Mouse (Mus musculus): ENCODE data around the gene Pbx1.

Pbx1 gene

DNA sequence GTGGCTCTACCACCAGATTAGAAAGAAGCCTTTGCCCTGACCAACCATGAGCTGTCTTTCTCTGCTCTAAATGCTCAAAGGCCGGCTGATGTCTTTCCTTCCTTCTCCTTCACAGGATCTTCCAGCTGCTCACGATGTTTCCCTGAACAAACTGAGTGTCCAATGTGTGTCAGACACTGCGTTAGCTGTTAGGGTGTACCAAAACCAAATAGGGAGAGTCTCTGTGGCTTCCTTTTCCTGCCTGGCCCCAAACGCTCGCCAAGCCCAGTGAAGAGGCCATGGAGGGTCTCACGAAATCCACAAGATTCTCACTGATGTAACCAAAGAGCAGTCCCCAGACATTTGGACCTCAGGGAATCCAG lies 47.5 kb downstream of the Pbx1 start:
- no peak for DNase-seq (ENCODE audit: low spot score in 2 of 2)

- no peak for DNase-seq (ENCODE audit: low spot score in 2 of 2)
These were observed 48.1 kb downstream of the Pbx1 start for GRCm38 (mm10) chr1:168383832-168384593.

GRCm38 (mm10) chr1:168382823-168383157 lies 49.3 kb downstream of the Pbx1 start:
- DNase-seq (ENCODE audit: low spot score in 2 of 2): no peak

- no peak for DNase-seq (ENCODE audit: low spot score in 2 of 2)
These were observed 49.8 kb downstream of the Pbx1 start for GRCm38 (mm10) chr1:168382106-168382822.

DNA sequence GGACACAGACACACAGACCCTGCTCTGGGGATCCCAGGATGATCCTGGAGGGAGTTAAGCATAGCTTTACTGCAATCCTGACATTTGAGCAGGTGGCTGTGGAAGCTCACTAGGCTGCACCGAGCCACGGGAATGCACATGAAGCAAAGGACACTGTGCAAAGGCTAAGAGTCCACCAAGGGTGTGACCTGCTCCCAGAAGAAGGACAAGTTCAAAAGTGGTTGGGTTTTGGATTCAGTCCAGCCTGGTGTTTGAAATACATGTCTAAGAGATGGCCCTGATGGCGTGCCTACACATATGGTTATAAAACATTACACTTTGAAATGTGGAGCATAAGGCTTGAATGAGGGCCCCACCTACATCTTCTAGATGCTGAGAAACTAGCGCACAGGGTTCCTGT lies 50.6 kb downstream of the Pbx1 start:
- no peak for DNase-seq (ENCODE audit: low spot score in 2 of 2)

- DNase-seq (ENCODE audit: low spot score in 2 of 2): no peak
These were observed 51.8 kb downstream of the Pbx1 start for GRCm38 (mm10) chr1:168380241-168380770.

DNA sequence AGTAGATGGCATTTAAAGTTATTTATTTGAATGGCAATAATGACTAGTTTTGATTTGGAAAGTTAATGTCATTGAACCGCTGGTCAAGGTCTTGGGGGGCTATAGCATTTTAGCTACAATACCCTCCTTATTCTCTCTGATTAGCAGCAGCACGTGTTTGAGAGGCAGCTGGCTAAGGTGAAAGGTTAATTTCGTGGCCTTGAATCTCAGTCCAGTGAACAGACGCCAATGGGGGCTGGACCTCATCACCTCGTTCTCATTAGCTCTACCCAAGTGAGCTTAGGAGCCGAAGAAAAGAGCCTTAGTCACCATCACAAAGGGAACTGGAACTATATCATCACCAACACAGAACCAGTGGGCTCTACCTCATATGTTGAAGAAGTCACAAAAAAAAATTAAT lies 54.4 kb downstream of the Pbx1 start:
- DNase-seq (ENCODE audit: low spot score in 2 of 2): no peak

DNA sequence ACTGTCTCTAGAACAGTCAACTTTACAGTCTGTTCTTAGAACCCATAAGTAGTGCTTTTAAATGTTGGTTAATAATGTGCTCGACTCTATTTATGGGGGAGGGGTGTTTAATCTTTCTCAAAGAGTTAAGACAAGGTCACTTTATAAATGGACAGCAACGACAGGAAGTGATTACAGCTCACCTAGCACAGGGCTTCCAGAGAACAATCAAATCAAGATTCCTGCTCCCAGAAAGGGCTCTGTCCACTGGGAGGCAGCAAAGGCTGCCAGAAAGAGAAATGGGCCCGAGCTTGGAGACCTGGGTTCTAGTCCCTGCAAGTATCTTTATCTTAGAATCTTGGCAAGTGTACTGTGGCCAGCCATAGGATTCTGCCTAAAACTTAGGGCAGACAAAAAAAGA lies 55.7 kb downstream of the Pbx1 start:
- no peak for DNase-seq (ENCODE audit: low spot score in 2 of 2)

DNA sequence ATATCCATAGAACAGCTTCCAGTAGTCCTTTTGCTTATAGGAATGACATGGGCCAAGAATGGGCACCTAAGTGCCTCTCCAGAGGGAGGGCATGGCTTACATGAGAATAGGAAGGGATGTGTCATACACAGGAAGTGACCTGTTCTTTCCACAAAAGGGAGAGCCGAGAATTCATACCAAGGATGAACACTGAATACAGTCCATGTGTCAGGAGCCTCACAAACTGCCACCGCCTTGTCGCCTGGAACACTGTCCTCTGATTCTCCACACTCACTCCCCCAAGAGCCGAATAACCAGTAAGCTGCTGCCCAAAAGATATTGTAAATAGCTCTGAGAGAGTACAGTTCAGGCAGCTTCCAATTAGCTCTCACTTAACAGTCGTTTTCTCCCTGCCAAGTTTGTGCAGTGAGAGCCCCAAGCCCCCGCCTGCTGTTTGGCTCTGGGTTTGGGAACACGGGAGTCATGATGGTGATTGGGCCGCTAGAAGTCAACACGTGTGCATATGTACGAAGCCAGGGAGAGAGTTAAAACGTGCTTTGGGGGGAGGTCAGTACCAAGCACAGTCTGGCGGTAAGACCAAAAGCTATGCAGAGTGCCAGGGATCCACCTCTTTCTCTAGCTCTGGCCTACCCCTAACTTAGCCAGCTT lies 57.0 kb downstream of the Pbx1 start:
- peak in 1 of 2 experiments; percentile 30 for DNase-seq (ENCODE audit: low spot score in 2 of 2)

- DNase-seq (ENCODE audit: low spot score in 2 of 2): no peak
These were observed 60.0 kb downstream of the Pbx1 start for GRCm38 (mm10) chr1:168372089-168372488.

- DNase-seq (ENCODE audit: low spot score in 2 of 2): no peak
These were observed 61.1 kb downstream of the Pbx1 start for GRCm38 (mm10) chr1:168370966-168371365.

DNA sequence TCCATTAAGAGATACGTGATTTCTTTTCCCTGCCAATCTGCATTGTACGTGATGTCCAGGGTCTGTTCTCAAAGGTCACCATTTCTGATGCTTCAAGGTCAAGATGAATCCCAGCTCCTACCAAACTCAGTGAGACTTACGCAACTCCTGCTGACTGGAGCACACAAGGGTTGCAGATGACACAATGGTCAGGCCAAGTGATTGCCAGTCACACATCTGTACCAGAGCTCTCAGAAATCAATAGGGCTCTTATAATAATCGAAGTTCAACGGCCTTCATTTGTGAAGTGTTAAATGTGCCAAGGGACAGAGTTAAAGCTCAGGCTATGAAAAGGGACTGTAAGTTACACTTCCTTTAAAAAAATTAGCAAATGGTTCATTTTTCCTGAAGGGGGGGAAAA lies 65.8 kb downstream of the Pbx1 start:
- DNase-seq (ENCODE audit: low spot score in 2 of 2): no peak

- no peak for DNase-seq (ENCODE audit: low spot score in 2 of 2)
These were observed 67.7 kb downstream of the Pbx1 start for GRCm38 (mm10) chr1:168364325-168364724.

GRCm38 (mm10) chr1:168363053-168363452 lies 69.0 kb downstream of the Pbx1 start:
- no peak for DNase-seq (ENCODE audit: low spot score in 2 of 2)

- DNase-seq (ENCODE audit: low spot score in 2 of 2): no peak
These were observed 69.6 kb downstream of the Pbx1 start for GRCm38 (mm10) chr1:168362464-168362863.

GRCm38 (mm10) chr1:168357680-168358611 lies 74.1 kb downstream of the Pbx1 start:
- no peak for DNase-seq (ENCODE audit: low spot score in 2 of 2)

DNA sequence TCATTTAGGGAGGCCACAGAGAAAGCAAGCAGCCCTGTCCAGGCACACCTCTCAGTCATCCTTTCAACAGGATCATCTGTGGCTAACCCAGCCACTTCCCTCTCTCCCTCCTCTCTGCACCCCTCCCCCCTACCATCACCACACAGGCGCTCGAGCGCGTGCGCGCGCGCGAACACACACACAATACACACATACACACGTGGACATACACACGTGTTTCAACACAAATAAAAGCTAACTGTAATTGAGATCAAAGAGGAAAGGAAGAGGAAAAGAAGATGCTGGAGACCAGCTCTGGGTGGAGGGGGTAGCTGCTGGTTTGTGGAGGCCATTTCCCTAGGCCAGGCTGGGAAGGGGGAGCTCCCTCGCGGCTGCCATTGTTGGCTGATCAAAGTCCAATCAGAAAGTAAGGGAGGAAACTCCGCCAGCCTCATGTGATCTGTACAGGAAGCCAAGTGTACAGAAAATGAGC lies 75.1 kb downstream of the Pbx1 start:
- no peak for DNase-seq (ENCODE audit: low spot score in 2 of 2)

GRCm38 (mm10) chr1:168355985-168356556 lies 76.0 kb downstream of the Pbx1 start:
- DNase-seq (ENCODE audit: low spot score in 2 of 2): no peak

GRCm38 (mm10) chr1:168354934-168355333 lies 77.1 kb downstream of the Pbx1 start:
- DNase-seq (ENCODE audit: low spot score in 2 of 2): no peak

DNA sequence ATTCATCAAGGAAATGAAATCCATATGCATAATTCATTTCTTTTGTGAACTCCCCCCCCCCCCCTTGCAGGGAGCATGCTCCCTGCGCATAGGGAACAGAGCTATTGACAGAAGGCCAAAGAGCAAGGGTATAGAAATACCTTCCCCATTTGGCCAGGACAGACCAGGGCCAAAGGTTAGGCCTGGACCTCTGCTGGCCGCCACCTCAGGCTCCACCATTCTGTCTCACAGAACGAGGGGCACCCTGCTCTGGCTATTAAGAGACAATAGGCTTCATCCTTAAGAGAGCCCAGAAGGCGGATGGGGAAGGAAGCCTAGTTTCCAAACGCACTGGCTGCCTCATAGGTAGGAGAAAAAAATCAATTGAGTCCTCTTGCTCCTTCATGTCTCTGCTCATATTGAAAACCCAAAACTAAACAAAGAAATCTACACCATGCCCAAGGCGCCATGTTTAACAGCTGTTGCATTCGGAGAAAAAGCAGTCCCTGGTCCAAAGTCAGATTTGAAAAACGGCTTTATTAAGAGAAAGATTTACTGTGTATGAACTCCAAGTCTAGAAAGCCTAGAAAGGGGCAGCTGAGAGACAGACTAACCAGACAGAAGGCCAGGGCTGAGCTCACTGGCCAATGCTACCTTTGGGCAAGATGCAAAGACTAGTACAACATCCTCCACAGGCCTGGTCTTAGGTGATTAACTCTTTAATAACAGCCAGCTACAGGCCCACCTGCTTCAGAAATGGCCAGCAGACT lies 83.9 kb downstream of the Pbx1 start:
- DNase-seq (ENCODE audit: low spot score in 2 of 2): no peak

All from urinary bladder, postnatal 4 days (tissue).